Mouse (Mus musculus) left cerebral cortex, adult 18-20 months (tissue): ENCODE data around the gene Cabp1. TPM values are rescaled to one million over a fixed set of nuclear protein-coding genes. Genes with fewer than 3 reads are reported as not detected.
"Not testable (repeated sequence)": the region's sequence is repeated elsewhere in the genome, so short reads cannot be mapped to it uniquely, and the experiment has no call there.

Experiments used
- DNase-seq, 2 experiments: peaks; one replicate each; pipeline ENCODE4 v3.0.0; 2021 to 2022; ENCODE audit warnings: low spot score in 2 of 2, mixed read lengths in 1 of 2
- total RNA-seq, 2 experiments: library from RNA; stranded (reverse); gene quantifications; 2 replicates each; pipeline ENCODE4 v1.2.3; 2021

Cabp1 gene
- total RNA-seq, 2 experiments from 2014 or later = 288 to 320 TPM

- no peak for DNase-seq
Observed at GRCm38 (mm10) chr5:115179596-115179995, 14.6 kb downstream of the Cabp1 start.

GRCm38 (mm10) chr5:115177866-115178265, 16.3 kb downstream of the Cabp1 start:
- DNase-seq = no peak

- DNase-seq = no peak
Observed at GRCm38 (mm10) chr5:115174554-115174953, 19.6 kb downstream of the Cabp1 start.

- no peak for DNase-seq
Observed at GRCm38 (mm10) chr5:115170150-115170549, 24.0 kb downstream of the Cabp1 start.

- no peak for DNase-seq
Observed at GRCm38 (mm10) chr5:115168641-115169415, 25.4 kb downstream of the Cabp1 start.

GRCm38 (mm10) chr5:115167396-115167795, 26.8 kb downstream of the Cabp1 start:
- no peak for DNase-seq

- DNase-seq = no peak
Observed at GRCm38 (mm10) chr5:115166815-115167194, 27.4 kb downstream of the Cabp1 start.

- no peak for DNase-seq
Observed at GRCm38 (mm10) chr5:115165895-115166814, 28.0 kb downstream of the Cabp1 start.

GRCm38 (mm10) chr5:115165351-115165750, 28.8 kb downstream of the Cabp1 start:
- no peak for DNase-seq

GRCm38 (mm10) chr5:115164446-115164845, 29.7 kb downstream of the Cabp1 start:
- not testable (repeated sequence) for DNase-seq

GRCm38 (mm10) chr5:115163563-115163962, 30.6 kb downstream of the Cabp1 start:
- DNase-seq = peak; percentile 62 to 66

GRCm38 (mm10) chr5:115161940-115162279, 32.3 kb downstream of the Cabp1 start:
- not testable (repeated sequence) for DNase-seq

- no peak for DNase-seq
Observed at GRCm38 (mm10) chr5:115161064-115161939, 32.9 kb downstream of the Cabp1 start.

GRCm38 (mm10) chr5:115160655-115161054, 33.5 kb downstream of the Cabp1 start:
- no peak for DNase-seq

- no peak for DNase-seq
Observed at GRCm38 (mm10) chr5:115159165-115159564, 35.0 kb downstream of the Cabp1 start.

- DNase-seq = peak; percentile 99
Observed at GRCm38 (mm10) chr5:115158040-115158983, 35.9 kb downstream of the Cabp1 start, which contains the start of gene Mlec. Gene Mlec, minus strand, starts transcription at chr5:115158179.

GRCm38 (mm10) chr5:115156933-115157589, 37.1 kb downstream of the Cabp1 start:
- DNase-seq = no peak

GRCm38 (mm10) chr5:115156401-115156800, 37.8 kb downstream of the Cabp1 start:
- no peak for DNase-seq

GRCm38 (mm10) chr5:115155831-115156230, 38.4 kb downstream of the Cabp1 start:
- no peak for DNase-seq
